Mouse (Mus musculus): ENCODE results near the gene Abcf1. TPM values are rescaled to one million over a fixed set of nuclear protein-coding genes. Genes with fewer than 3 reads are reported as not detected.
"Not testable (repeated sequence)": the region's sequence is repeated elsewhere in the genome, so short reads cannot be mapped to it uniquely, and the experiment has no call there.

Abcf1 gene
- 71.6 and 87.8 TPM in 2 replicates for polyA plus RNA-seq (2015; fragmentation: Nextera tagmentation; extraction: Ambion mirVana)

DNA sequence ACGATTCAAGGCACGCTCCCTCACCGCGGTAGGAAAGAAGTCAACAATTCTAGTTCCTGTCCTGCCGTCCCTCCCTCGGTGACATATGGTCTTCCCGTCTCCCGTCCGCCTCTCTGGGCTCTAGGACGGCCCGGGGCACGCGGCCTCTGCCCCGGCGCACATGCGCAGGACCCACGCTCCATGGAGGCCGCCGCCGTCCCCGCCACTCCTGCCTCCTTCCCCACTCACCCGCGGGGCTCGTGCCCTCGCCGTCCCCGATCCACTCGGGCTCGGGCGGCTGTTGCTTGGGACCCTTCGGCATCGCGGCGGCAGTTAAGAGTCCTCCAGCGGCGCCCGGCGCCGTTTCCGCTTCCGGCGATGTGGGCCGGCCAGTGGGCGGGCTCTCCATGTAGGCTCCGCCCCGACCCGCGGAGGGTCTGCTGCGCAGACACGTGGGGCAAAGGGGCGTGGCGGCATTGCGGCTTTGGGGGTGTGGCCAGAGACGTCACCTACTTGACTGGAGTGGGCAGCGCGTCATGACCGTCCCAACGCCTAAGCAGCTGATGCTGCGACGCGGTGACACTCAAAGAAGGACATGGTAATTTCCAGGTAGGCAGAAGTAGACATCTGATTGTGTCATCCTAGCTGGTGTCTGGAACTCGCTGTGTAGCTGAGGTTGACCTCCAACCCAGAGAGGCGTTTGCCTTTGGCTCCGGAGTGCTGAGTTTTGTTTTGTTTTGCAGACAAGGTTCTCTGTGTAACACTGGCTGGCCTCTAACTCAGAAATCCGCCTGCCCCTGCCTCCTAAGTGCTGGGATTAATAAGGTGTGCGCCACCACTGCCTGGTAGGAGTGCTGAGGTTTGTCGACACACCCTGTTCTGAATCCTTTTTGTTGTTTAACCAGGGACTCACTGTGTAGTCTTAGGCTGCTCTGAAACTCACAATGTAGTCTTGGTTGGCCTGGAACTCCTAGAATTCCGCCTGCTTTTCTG is at the start of gene Abcf1:
TSS of gene Abcf1 (minus strand) at position 344 of the 972 bp plus-strand sequence.
- peak within 1 kb of the TSS; percentile 83 for H3K4me2 ChIP-seq
- WGBS = under 1% methylated on average over 68 of the region's 68 CpGs
- no peaks in the 10 kb centered on the region for H3K9me3 ChIP-seq
- H3K4me3 ChIP-seq = peak within 1 kb of the TSS; percentile 83
- no peaks in the 10 kb centered on the region for H3K27me3 ChIP-seq
- peak; percentile 96 for ATAC-seq (ENCODE audit: borderline replicate concordance, extremely low read depth, low FRiP score, low TSS enrichment)
- peak within 1 kb of the TSS; percentile 63 for H3K27ac ChIP-seq
- peaks cover 17% of the 10 kb centered on the region for H3K4me1 ChIP-seq
- H3K9ac ChIP-seq = peak within 1 kb of the TSS; percentile 74
- peaks cover 34% of the 10 kb centered on the region for H3K36me3 ChIP-seq

- H3K4me3 ChIP-seq = no peak overlapping the region
- peaks cover 6% of the 10 kb centered on the region for H3K36me3 ChIP-seq
- WGBS = 57% methylated on average over 2 of the region's 2 CpGs
- H3K4me1 ChIP-seq = peaks cover 13% of the 10 kb centered on the region
- H3K4me2 ChIP-seq = no peak overlapping the region
- H3K27ac ChIP-seq = no peak overlapping the region
- no peak overlapping the region for H3K9ac ChIP-seq
- H3K27me3 ChIP-seq = no peaks in the 10 kb centered on the region
- no peaks in the 10 kb centered on the region; the same call in 1 of the 2 replicates for H3K9me3 ChIP-seq
- ATAC-seq (ENCODE audit: borderline replicate concordance, extremely low read depth, low FRiP score, low TSS enrichment) = no peak
Observed at GRCm38 (mm10) chr17:36018979-36019378, 49.4 kb upstream of the Abcf1 start.

DNA sequence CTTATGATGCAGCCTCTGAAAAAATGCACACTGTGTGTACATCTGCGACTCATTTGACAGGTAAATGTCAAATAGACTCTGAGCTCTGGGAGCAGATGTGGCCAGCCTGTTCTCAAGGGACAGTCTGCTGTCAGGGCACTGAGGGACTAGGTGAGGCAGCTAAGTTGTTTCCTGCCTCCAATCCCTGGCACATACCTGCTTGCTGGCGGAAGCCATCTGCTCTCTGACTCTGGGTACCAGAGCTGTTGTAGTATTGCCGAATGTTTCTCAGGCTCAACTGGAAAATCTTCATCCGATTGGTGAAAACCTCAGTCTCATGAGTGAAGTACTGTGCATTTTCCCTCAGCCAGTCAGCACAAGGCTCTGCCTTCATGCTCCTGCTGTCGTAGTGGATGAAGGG is 47.5 kb upstream of the Abcf1 start:
- no peak for ATAC-seq (ENCODE audit: borderline replicate concordance, extremely low read depth, low FRiP score, low TSS enrichment)

GRCm38 (mm10) chr17:36014977-36015376 is 45.4 kb upstream of the Abcf1 start:
- 89% methylated on average over 5 of the region's 5 CpGs for WGBS
- ATAC-seq (ENCODE audit: borderline replicate concordance, extremely low read depth, low FRiP score, low TSS enrichment) = no peak; the same call in 1 of the 2 replicates

More for the DNA sequence above, 47.5 kb upstream of the Abcf1 start:
- no peaks in the 10 kb centered on the region for H3K27me3 ChIP-seq
- H3K4me3 ChIP-seq = no peak overlapping the region
- H3K36me3 ChIP-seq = peaks cover 6% of the 10 kb centered on the region
- 84% methylated on average over 5 of the region's 5 CpGs for WGBS
- no peak overlapping the region for H3K4me2 ChIP-seq
- H3K9me3 ChIP-seq = no peaks in the 10 kb centered on the region; the same call in 1 of the 2 replicates
- no peak overlapping the region for H3K9ac ChIP-seq
- no peaks in the 10 kb centered on the region for H3K4me1 ChIP-seq
- no peak overlapping the region for H3K27ac ChIP-seq

GRCm38 (mm10) chr17:36004409-36004808 is 34.8 kb upstream of the Abcf1 start:
- H3K27ac ChIP-seq; H3K4me3 ChIP-seq; H3K9ac ChIP-seq; H3K27me3 ChIP-seq; ATAC-seq (ENCODE audit: borderline replicate concordance, extremely low read depth, low FRiP score, low TSS enrichment); H3K9me3 ChIP-seq; H3K4me1 ChIP-seq; H3K36me3 ChIP-seq; H3K4me2 ChIP-seq: not testable (repeated sequence)
- WGBS = 91% methylated on average over 7 of the region's 7 CpGs

More at GRCm38 (mm10) chr17:36014977-36015376, 45.4 kb upstream of the Abcf1 start:
- H3K9me3 ChIP-seq = no peaks in the 10 kb centered on the region
- H3K4me1 ChIP-seq = no peaks in the 10 kb centered on the region
- H3K27me3 ChIP-seq = no peaks in the 10 kb centered on the region
- H3K4me3 ChIP-seq = no peak overlapping the region
- no peak overlapping the region for H3K27ac ChIP-seq
- H3K36me3 ChIP-seq = peaks cover 6% of the 10 kb centered on the region
- H3K9ac ChIP-seq = no peak overlapping the region
- no peak overlapping the region for H3K4me2 ChIP-seq

DNA sequence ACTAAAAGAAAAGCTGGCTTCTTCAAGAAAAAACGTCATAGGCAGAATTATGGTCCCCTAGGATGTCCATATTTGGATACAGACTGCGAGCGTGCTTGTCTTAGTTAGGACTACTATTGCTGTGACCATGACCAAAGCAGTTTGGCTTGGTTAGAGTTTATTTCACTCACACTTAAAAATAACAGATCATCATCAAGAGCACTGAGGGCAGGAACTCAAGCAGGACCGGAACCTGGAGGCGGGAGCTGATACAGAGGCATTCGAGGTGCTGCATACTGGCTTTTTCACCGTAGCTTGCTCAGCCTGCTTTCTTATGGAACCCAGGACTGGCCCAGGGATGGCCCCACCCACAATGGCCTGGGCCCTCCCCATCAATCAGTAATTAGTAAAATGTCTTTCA is 33.8 kb upstream of the Abcf1 start:
- Histone ChIP-seq H3K9ac (no peak overlapping the region), H3K27ac (no peak overlapping the region), H3K4me3 (no peak overlapping the region), H3K9me3 (no peaks in the 10 kb centered on the region), H3K27me3 (no peaks in the 10 kb centered on the region), H3K4me2 (no peak overlapping the region), H3K36me3 (no peaks in the 10 kb centered on the region), H3K4me1 (no peaks in the 10 kb centered on the region)
- WGBS = 91% methylated on average over 7 of the region's 7 CpGs
- no peak for ATAC-seq (ENCODE audit: borderline replicate concordance, extremely low read depth, low FRiP score, low TSS enrichment)

DNA sequence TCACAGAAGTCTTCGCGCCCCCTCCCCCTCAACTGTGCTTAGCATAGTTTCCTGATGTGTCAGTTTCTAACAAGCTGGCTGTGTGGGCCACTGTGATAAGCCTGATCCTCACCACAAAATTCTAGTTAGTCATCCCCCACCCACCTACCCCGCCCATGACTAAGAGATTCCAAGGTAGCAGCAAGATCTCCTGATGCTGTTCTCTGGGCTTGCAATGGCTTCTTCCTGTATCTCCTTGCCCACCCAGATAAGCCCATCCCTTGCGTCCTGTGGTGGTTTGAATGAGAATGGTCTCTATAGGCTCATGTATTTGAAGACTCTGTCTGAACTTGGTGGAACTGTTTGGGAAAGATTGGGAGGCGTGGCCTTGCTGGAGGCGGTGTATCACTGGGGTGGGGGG is 32.4 kb upstream of the Abcf1 start:
- WGBS = 94% methylated on average over 6 of the region's 6 CpGs

DNA sequence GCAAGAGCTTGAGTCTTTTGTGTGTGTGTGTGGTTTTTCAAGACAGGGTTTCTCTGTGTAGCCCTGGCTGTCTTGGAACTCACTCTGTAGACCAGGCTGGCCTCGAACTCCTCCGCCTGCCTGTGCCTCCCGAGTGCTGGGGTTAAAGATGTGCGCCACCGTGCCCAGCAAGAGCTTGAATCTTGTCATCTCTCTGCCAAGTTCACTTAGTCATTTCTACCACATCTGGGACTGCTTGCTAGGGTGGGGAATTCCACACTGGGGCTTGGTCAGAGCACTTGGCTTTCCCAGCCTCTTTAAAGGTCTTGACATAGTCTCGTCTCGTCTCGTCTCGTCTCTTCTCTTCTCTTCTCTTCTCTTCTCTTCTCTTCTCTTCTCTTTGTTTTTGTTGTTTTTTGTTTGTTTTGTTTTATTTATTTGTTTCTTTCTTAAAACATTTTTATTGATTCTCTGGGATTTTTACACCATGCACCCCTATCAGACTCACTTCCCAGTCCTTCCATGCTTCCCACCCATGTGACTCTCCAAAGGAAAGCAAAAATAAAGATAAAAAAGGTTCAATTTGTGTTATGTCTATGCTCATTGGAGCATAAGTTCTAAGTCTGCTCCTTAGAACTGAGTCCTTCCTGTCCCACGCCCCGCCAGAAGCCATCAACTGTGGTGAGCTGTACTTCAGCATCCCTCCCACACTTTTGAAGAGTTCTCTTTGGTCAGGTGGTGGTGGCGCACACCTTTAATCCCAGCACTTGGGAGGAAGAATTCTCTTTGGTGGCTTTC is 31.7 kb upstream of the Abcf1 start:
- no peak overlapping the region for H3K4me2 ChIP-seq
- ATAC-seq (ENCODE audit: borderline replicate concordance, extremely low read depth, low FRiP score, low TSS enrichment) = no peak

More for the DNA sequence above, 32.4 kb upstream of the Abcf1 start:
- H3K9ac ChIP-seq = no peak overlapping the region
- no peaks in the 10 kb centered on the region for H3K9me3 ChIP-seq
- H3K27ac ChIP-seq = no peak overlapping the region
- H3K4me1 ChIP-seq = peaks cover 9% of the 10 kb centered on the region
- ATAC-seq (ENCODE audit: borderline replicate concordance, extremely low read depth, low FRiP score, low TSS enrichment) = no peak; the same call in 1 of the 2 replicates
- H3K27me3 ChIP-seq = no peaks in the 10 kb centered on the region
- H3K36me3 ChIP-seq = no peaks in the 10 kb centered on the region
- H3K4me2 ChIP-seq = no peak overlapping the region
- no peak overlapping the region for H3K4me3 ChIP-seq

GRCm38 (mm10) chr17:36000349-36000748 is 30.8 kb upstream of the Abcf1 start:
- H3K4me2 ChIP-seq = no peak overlapping the region
- no peaks in the 10 kb centered on the region for H3K9me3 ChIP-seq
- peaks cover 13% of the 10 kb centered on the region for H3K4me1 ChIP-seq
- H3K9ac ChIP-seq = no peak overlapping the region
- no peaks in the 10 kb centered on the region for H3K36me3 ChIP-seq
- H3K4me3 ChIP-seq = no peak overlapping the region
- 65% methylated on average over 4 of the region's 4 CpGs for WGBS
- no peak overlapping the region for H3K27ac ChIP-seq
- H3K27me3 ChIP-seq = no peaks in the 10 kb centered on the region
- ATAC-seq (ENCODE audit: borderline replicate concordance, extremely low read depth, low FRiP score, low TSS enrichment) = no peak

More for the DNA sequence above, 31.7 kb upstream of the Abcf1 start:
- Histone ChIP-seq H3K9ac (no peak overlapping the region), H3K36me3 (no peaks in the 10 kb centered on the region), H3K4me3 (no peak overlapping the region), H3K4me1 (peaks cover 9% of the 10 kb centered on the region), H3K9me3 (no peaks in the 10 kb centered on the region), H3K27me3 (no peaks in the 10 kb centered on the region), H3K27ac (no peak overlapping the region)
- WGBS = 88% methylated on average over 12 of the region's 12 CpGs

GRCm38 (mm10) chr17:35999356-35999755 is 29.8 kb upstream of the Abcf1 start:
- no peak for ATAC-seq (ENCODE audit: borderline replicate concordance, extremely low read depth, low FRiP score, low TSS enrichment)
- Histone ChIP-seq H3K27me3 (no peaks in the 10 kb centered on the region), H3K27ac (no peak overlapping the region), H3K4me2 (no peak overlapping the region), H3K4me1 (peaks cover 14% of the 10 kb centered on the region), H3K9me3 (no peaks in the 10 kb centered on the region), H3K4me3 (no peak overlapping the region), H3K36me3 (no peaks in the 10 kb centered on the region), H3K9ac (no peak overlapping the region)
- WGBS = 78% methylated on average over 7 of the region's 7 CpGs

DNA sequence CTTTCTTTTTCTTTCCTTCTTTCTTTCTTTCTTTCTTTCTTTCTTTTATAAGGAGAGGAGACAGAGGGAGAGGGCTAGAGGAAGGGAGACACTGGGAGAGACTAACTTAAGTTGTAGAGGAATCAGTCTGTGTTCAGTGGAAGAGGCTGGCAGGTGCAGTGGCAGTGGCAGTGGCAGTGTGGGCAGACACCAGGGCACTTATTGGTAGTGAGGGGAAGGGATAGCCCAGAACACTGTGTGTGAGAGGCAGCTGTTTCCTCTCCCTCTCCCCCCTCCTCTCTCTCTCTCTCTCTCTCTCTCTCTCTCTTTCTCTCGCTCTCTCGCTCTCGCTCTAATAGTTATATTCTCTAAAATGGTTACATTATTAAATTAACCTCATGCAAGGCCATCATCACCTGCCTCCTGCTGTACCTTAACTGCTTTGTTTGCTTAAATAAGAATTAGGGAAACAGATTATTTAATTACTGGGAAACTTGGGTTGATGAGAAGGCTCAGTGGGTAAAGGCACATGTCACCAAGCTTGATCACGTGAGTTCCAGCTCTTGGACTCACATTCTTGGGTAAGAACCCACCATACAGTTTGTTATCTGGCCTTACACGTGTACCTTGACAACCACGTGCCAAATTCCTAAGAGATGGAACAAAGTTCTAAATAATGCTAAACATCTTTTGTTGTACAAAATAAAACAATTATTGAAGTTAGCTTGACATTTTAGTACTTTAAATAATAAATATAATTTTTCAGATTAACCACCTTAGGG is 29.2 kb upstream of the Abcf1 start:
- Histone ChIP-seq H3K9ac (no peak overlapping the region), H3K4me2 (no peak overlapping the region), H3K36me3 (no peaks in the 10 kb centered on the region), H3K9me3 (no peaks in the 10 kb centered on the region), H3K27me3 (no peaks in the 10 kb centered on the region), H3K4me1 (peaks cover 15% of the 10 kb centered on the region), H3K27ac (no peak overlapping the region), H3K4me3 (no peak overlapping the region)
- ATAC-seq (ENCODE audit: borderline replicate concordance, extremely low read depth, low FRiP score, low TSS enrichment) = no peak
- 83% methylated on average over 6 of the region's 6 CpGs for WGBS
